9 mouse cellular contexts compared by ENCODE assay signal in genomic region chr4:134892096-134892495, GRCm38 (mm10). TPM values are rescaled to one million over a fixed set of nuclear protein-coding genes. Genes with fewer than 3 reads are reported as not detected.
A peak's percentile ranks its signal among the peaks of the same experiment; 100 is the strongest.
DNase-seq lines count a peak whose midpoint lies in the region; ATAC-seq and TF ChIP-seq lines count a peak whose summit lies in the region.
"Had no signal": no experiment of that assay in that cellular context is flagged by ENCODE, and none has a peak within 500 bp of the region (broad histone marks: within the 10 kb centered on the region; RNA-seq: fewer than 3 reads in every experiment).

No protein-coding gene starts in this region.

- no peaks in the 10 kb centered on the region for H3K4me1 ChIP-seq in liver, postnatal 0 days (ENCODE audit: insufficient read depth)
- H3K4me1 ChIP-seq in liver, embryonic 12.5 days: no peaks in the 10 kb centered on the region
- no peaks in the 10 kb centered on the region for H3K4me1 ChIP-seq in forebrain, embryonic 16.5 days (replicated peaks; ENCODE audit: control insufficient read depth, insufficient read depth, low read length)
- H3K4me1 ChIP-seq in forebrain, postnatal 0 days (ENCODE audit: insufficient read depth): no peaks in the 10 kb centered on the region
- H3K4me1 ChIP-seq: liver, embryonic 13.5 days had no signal

- no peaks in the 10 kb centered on the region for H3K9me3 ChIP-seq in liver, postnatal 0 days (ENCODE audit: low read length)
- H3K9me3 ChIP-seq in liver, embryonic 12.5 days (replicated peaks): no peaks in the 10 kb centered on the region
- no peaks in the 10 kb centered on the region for H3K9me3 ChIP-seq in forebrain, embryonic 16.5 days (ENCODE audit: control insufficient read depth, low read length)
- H3K9me3 ChIP-seq in forebrain, postnatal 0 days (ENCODE audit: low read length): no peaks in the 10 kb centered on the region
- H3K9me3 ChIP-seq: liver, embryonic 13.5 days had no signal

- WGBS in liver, postnatal 0 days (ENCODE audit: insufficient replicate concordance): 74% methylated on average over 6 of the region's 6 CpGs
- 86% methylated on average over 6 of the region's 6 CpGs for WGBS in liver, embryonic 12.5 days (ENCODE audit: insufficient replicate concordance)
- WGBS in forebrain, embryonic 16.5 days: 73% methylated on average over 6 of the region's 6 CpGs
- 73% methylated on average over 6 of the region's 6 CpGs for WGBS in forebrain, postnatal 0 days

- TF ChIP-seq EP300 in liver, postnatal 0 days (IDR thresholded peaks at IDR 0.05; ENCODE audit: low read depth): no peak

- H3K9ac ChIP-seq in liver, postnatal 0 days (replicated peaks): no peak overlapping the region
- H3K9ac ChIP-seq in liver, embryonic 12.5 days: no peak overlapping the region
- H3K9ac ChIP-seq in forebrain, embryonic 16.5 days (replicated peaks; ENCODE audit: low read depth, low read length): no peak overlapping the region
- H3K9ac ChIP-seq in forebrain, postnatal 0 days: no peak overlapping the region
- H3K9ac ChIP-seq: liver, embryonic 13.5 days had no signal

- H3K27me3 ChIP-seq in liver, postnatal 0 days (ENCODE audit: insufficient read depth, low read length): no peaks in the 10 kb centered on the region
- no peaks in the 10 kb centered on the region for H3K27me3 ChIP-seq in liver, embryonic 12.5 days (replicated peaks)
- no peaks in the 10 kb centered on the region for H3K27me3 ChIP-seq in forebrain, embryonic 16.5 days (replicated peaks; ENCODE audit: control insufficient read depth, insufficient read depth, low read length)
- H3K27me3 ChIP-seq in forebrain, postnatal 0 days (ENCODE audit: insufficient read depth, low read length): no peaks in the 10 kb centered on the region
- H3K27me3 ChIP-seq: liver, embryonic 13.5 days had no signal

- H3K36me3 ChIP-seq in liver, postnatal 0 days (replicated peaks; ENCODE audit: insufficient read depth, low read length): peaks cover 73% of the 10 kb centered on the region
- peaks cover 100% of the 10 kb centered on the region for H3K36me3 ChIP-seq in liver, embryonic 12.5 days
- peaks cover 8% of the 10 kb centered on the region for H3K36me3 ChIP-seq in forebrain, embryonic 16.5 days (ENCODE audit: control insufficient read depth, insufficient read depth)
- peaks cover 19% of the 10 kb centered on the region for H3K36me3 ChIP-seq in forebrain, postnatal 0 days (ENCODE audit: insufficient read depth)

- H3K27ac ChIP-seq in liver, postnatal 0 days (ENCODE audit: low read depth): no peak overlapping the region
- H3K27ac ChIP-seq in liver, embryonic 12.5 days: no peak overlapping the region
- H3K27ac ChIP-seq in forebrain, embryonic 16.5 days (ENCODE audit: low read length): no peak overlapping the region
- H3K27ac ChIP-seq in forebrain, postnatal 0 days (ENCODE audit: low read depth, low read length): no peak overlapping the region
- H3K27ac ChIP-seq: liver, embryonic 13.5 days had no signal

- TF ChIP-seq CTCF in liver, postnatal 0 days (IDR thresholded peaks at IDR 0.05; ENCODE audit: low read depth): peak; percentile 15; the same call in 1 of the 2 replicates
- TF ChIP-seq CTCF in forebrain, postnatal 0 days (IDR thresholded peaks at IDR 0.05; ENCODE audit: low read depth): no peak

- no peak for ATAC-seq in liver, postnatal 0 days
- ATAC-seq in liver, embryonic 12.5 days: no peak
- ATAC-seq in forebrain, embryonic 16.5 days: no peak
- no peak for ATAC-seq in forebrain, postnatal 0 days

- no peak for DNase-seq in liver, postnatal 0 days
- DNase-seq in adrenal gland, postnatal 14 days: peak; percentile 79
- DNase-seq in gastrocnemius, adult 8-10 months (ENCODE audit: low spot score in 2 of 2): peak; percentile 21 to 39
- peak; percentile 28 to 60 for DNase-seq in layer of hippocampus, postnatal 36 days
- peak; percentile 70 to 84 for DNase-seq in spleen, postnatal 4 days (ENCODE audit: low spot score in 2 of 2)
- no peak for DNase-seq in forebrain, postnatal 0 days
- DNase-seq: liver, embryonic 13.5 days had no signal

- H3K4me2 ChIP-seq in liver, postnatal 0 days (ENCODE audit: low read depth, low read length): no peak overlapping the region
- no peak overlapping the region for H3K4me2 ChIP-seq in liver, embryonic 12.5 days
- no peak overlapping the region for H3K4me2 ChIP-seq in forebrain, embryonic 16.5 days (ENCODE audit: low read length)
- H3K4me2 ChIP-seq in forebrain, postnatal 0 days (ENCODE audit: low read depth): no peak overlapping the region
- H3K4me2 ChIP-seq: liver, embryonic 13.5 days had no signal

- no peak overlapping the region for H3K4me3 ChIP-seq in liver, postnatal 0 days (ENCODE audit: low read depth, low read length)
- H3K4me3 ChIP-seq in liver, embryonic 12.5 days: no peak overlapping the region
- no peak overlapping the region for H3K4me3 ChIP-seq in forebrain, embryonic 16.5 days (replicated peaks; ENCODE audit: low read length)
- no peak overlapping the region for H3K4me3 ChIP-seq in forebrain, postnatal 0 days (ENCODE audit: low read depth, low read length)
- H3K4me3 ChIP-seq: liver, embryonic 13.5 days had no signal

RNA-seq across cellular contexts. Expression of gene Tmem50a, which starts 22.7 kb away (rescaled TPM):
- 87.6 and 88.5 TPM in 2 replicates for polyA plus RNA-seq in liver, postnatal 0 days (2015; fragmentation: Nextera tagmentation; extraction: Ambion mirVana)
- polyA plus RNA-seq in liver, embryonic 12.5 days (2016; fragmentation: Nextera tagmentation; extraction: Ambion mirVana): 94.2 and 94.9 TPM in 2 replicates
- total RNA-seq in adrenal gland, postnatal 14 days (2021): 215 and 225 TPM in 2 replicates
- total RNA-seq in gastrocnemius, adult 8-10 months (2022): 10 to 100 TPM; 26.4 to 33.9 (median 31.7) TPM
- 100 to 1,000 TPM; 103 to 115 TPM for total RNA-seq in layer of hippocampus, postnatal 36 days (2021)
- polyA plus RNA-seq in forebrain, embryonic 16.5 days (2015; fragmentation: Nextera tagmentation; extraction: Ambion mirVana): 201 and 205 TPM in 2 replicates
- total RNA-seq in forebrain, postnatal 0 days (2014; rRNA removed): 165 and 174 TPM in 2 replicates
- polyA plus RNA-seq in forebrain, postnatal 0 days (2015; fragmentation: Nextera tagmentation; extraction: Ambion mirVana): 200 and 248 TPM in 2 replicates

RNA-seq across cellular contexts. Expression of gene Rhd, which starts 27.8 kb away (rescaled TPM):
- 207 and 214 TPM in 2 replicates for polyA plus RNA-seq in liver, postnatal 0 days (2015; fragmentation: Nextera tagmentation; extraction: Ambion mirVana)
- polyA plus RNA-seq in liver, embryonic 12.5 days (2016; fragmentation: Nextera tagmentation; extraction: Ambion mirVana): 477 and 480 TPM in 2 replicates
- total RNA-seq in adrenal gland, postnatal 14 days (2021): 1.1 and 8.4 TPM in 2 replicates
- total RNA-seq in gastrocnemius, adult 8-10 months (2022): not detected
- not detected for total RNA-seq in layer of hippocampus, postnatal 36 days (2021)
- polyA plus RNA-seq in forebrain, embryonic 16.5 days (2015; fragmentation: Nextera tagmentation; extraction: Ambion mirVana): 0.47 and 1.0 TPM in 2 replicates
- total RNA-seq in forebrain, postnatal 0 days (2014; rRNA removed): 0.19 and 0.38 TPM in 2 replicates
- polyA plus RNA-seq in forebrain, postnatal 0 days (2015; fragmentation: Nextera tagmentation; extraction: Ambion mirVana): 0.14 and 0.70 TPM in 2 replicates

RNA-seq across cellular contexts. Expression of gene Rsrp1, which starts 31.3 kb away (rescaled TPM):
- 185 and 225 TPM in 2 replicates for polyA plus RNA-seq in liver, postnatal 0 days (2015; fragmentation: Nextera tagmentation; extraction: Ambion mirVana)
- 310 and 322 TPM in 2 replicates for polyA plus RNA-seq in liver, embryonic 12.5 days (2016; fragmentation: Nextera tagmentation; extraction: Ambion mirVana)
- 394 and 402 TPM in 2 replicates for total RNA-seq in adrenal gland, postnatal 14 days (2021)
- 100 to 1,000 TPM in 2 of 4 experiments, 10 to 100 TPM in 2; 98.0 to 149 (median 104) TPM for total RNA-seq in gastrocnemius, adult 8-10 months (2022)
- 100 to 1,000 TPM; 238 to 257 TPM for total RNA-seq in layer of hippocampus, postnatal 36 days (2021)
- 644 and 645 TPM in 2 replicates for polyA plus RNA-seq in forebrain, embryonic 16.5 days (2015; fragmentation: Nextera tagmentation; extraction: Ambion mirVana)
- 93.3 and 95.4 TPM in 2 replicates for total RNA-seq in forebrain, postnatal 0 days (2014; rRNA removed)
- 180 and 225 TPM in 2 replicates for polyA plus RNA-seq in forebrain, postnatal 0 days (2015; fragmentation: Nextera tagmentation; extraction: Ambion mirVana)

RNA-seq across cellular contexts. Expression of gene Syf2, which starts 38.6 kb away (rescaled TPM):
- 46.9 and 52.9 TPM in 2 replicates for polyA plus RNA-seq in liver, postnatal 0 days (2015; fragmentation: Nextera tagmentation; extraction: Ambion mirVana)
- polyA plus RNA-seq in liver, embryonic 12.5 days (2016; fragmentation: Nextera tagmentation; extraction: Ambion mirVana): 70.8 and 72.8 TPM in 2 replicates
- 81.4 and 90.5 TPM in 2 replicates for total RNA-seq in adrenal gland, postnatal 14 days (2021)
- total RNA-seq in gastrocnemius, adult 8-10 months (2022): 10 to 100 TPM; 33.5 to 45.5 (median 39.6) TPM
- 10 to 100 TPM; 48.1 to 51.9 TPM for total RNA-seq in layer of hippocampus, postnatal 36 days (2021)
- 73.2 and 78.4 TPM in 2 replicates for polyA plus RNA-seq in forebrain, embryonic 16.5 days (2015; fragmentation: Nextera tagmentation; extraction: Ambion mirVana)
- 53.3 and 64.9 TPM in 2 replicates for total RNA-seq in forebrain, postnatal 0 days (2014; rRNA removed)
- 75.0 and 84.9 TPM in 2 replicates for polyA plus RNA-seq in forebrain, postnatal 0 days (2015; fragmentation: Nextera tagmentation; extraction: Ambion mirVana)

RNA-seq across cellular contexts. Expression of gene Maco1, which starts 39.0 kb away (rescaled TPM):
- polyA plus RNA-seq in liver, postnatal 0 days (2015; fragmentation: Nextera tagmentation; extraction: Ambion mirVana): 13.6 and 14.6 TPM in 2 replicates
- polyA plus RNA-seq in liver, embryonic 12.5 days (2016; fragmentation: Nextera tagmentation; extraction: Ambion mirVana): 27.2 and 29.8 TPM in 2 replicates
- 35.3 and 35.6 TPM in 2 replicates for total RNA-seq in adrenal gland, postnatal 14 days (2021)
- 10 to 100 TPM; 17.5 to 21.6 (median 19.1) TPM for total RNA-seq in gastrocnemius, adult 8-10 months (2022)
- 10 to 100 TPM; 43.2 to 44.8 TPM for total RNA-seq in layer of hippocampus, postnatal 36 days (2021)
- 98.7 and 104 TPM in 2 replicates for polyA plus RNA-seq in forebrain, embryonic 16.5 days (2015; fragmentation: Nextera tagmentation; extraction: Ambion mirVana)
- total RNA-seq in forebrain, postnatal 0 days (2014; rRNA removed): 84.2 and 103 TPM in 2 replicates
- 55.1 and 78.4 TPM in 2 replicates for polyA plus RNA-seq in forebrain, postnatal 0 days (2015; fragmentation: Nextera tagmentation; extraction: Ambion mirVana)

Comparison
In these comparisons a context has a peak if more than half of its experiments do, and no peak if none do; other contexts are left out.
1. DNase-seq: peak in adrenal gland, postnatal 14 days (single experiment), gastrocnemius, adult 8-10 months (2 of 2), layer of hippocampus, postnatal 36 days (2 of 2) and spleen, postnatal 4 days (2 of 2); none in liver, postnatal 0 days (single experiment) and forebrain, postnatal 0 days (single experiment).